Mouse (Mus musculus) bone marrow macrophage, adult 2 months (primary cell): ENCODE measurements around the gene Trim46.

Experiments used
- CTCF ChIP-seq: IDR thresholded peaks from 2 replicates; pipeline ENCODE4 v1.5.1; 2012; ENCODE audit warnings: low read depth, mild to moderate bottlenecking, low read length, moderate library complexity
- POLR2A ChIP-seq: IDR thresholded peaks from 2 replicates; pipeline ENCODE4 v1.6.1; 2012; ENCODE audit warnings: mild to moderate bottlenecking, low read depth, low read length, borderline replicate concordance

- no peak for TF ChIP-seq POLR2A
- TF ChIP-seq CTCF, result peak; percentile 79
These were observed 35.6 kb upstream of the Trim46 start for GRCm38 (mm10) chr3:89281579-89282290.
